Mouse (Mus musculus) heart, postnatal 0 days (tissue): Measurements from ENCODE around the gene Aldh8a1. TPM values are rescaled to one million over a fixed set of nuclear protein-coding genes. Genes with fewer than 3 reads are reported as not detected.

Source experiments
- ATAC-seq: fragments of 200-750 bp; cut with Nextera tagmentation; 2 replicates; pipeline ENCODE4 v1.8.0; 2017; ENCODE audit warnings: low read depth, moderate number of reproducible peaks, moderate library complexity; ENCODE audit not compliant: insufficient read depth
- DNase-seq: peaks from one replicate; pipeline ENCODE4 v3.0.0-alpha.2; 2016; ENCODE audit warnings: low spot score
- H3K27ac ChIP-seq: fragments of 300-500 bp; sonication (generic); 2 replicates; pipeline ENCODE4 v1.5.1; 2014; ENCODE audit warnings: low read depth, mild to moderate bottlenecking
- H3K27me3 ChIP-seq: fragments of 300-500 bp; sonication (generic); 2 replicates; pipeline ENCODE4 v1.6.1; 2014; ENCODE audit warnings: low read length, mixed read lengths; ENCODE audit not compliant: control insufficient read depth, insufficient read depth
- H3K36me3 ChIP-seq: fragments of 300-500 bp; sonication (generic); replicated peaks from 2 replicates; pipeline ENCODE4 v1.6.1; 2014; ENCODE audit warnings: low read length, mixed read lengths; ENCODE audit not compliant: control insufficient read depth, insufficient read depth
- H3K4me1 ChIP-seq: fragments of 300-500 bp; sonication (generic); 2 replicates; pipeline ENCODE4 v1.6.1; 2014; ENCODE audit warnings: antibody characterized with exemption; ENCODE audit not compliant: control insufficient read depth, insufficient read depth
- H3K4me2 ChIP-seq: fragments of 300-500 bp; sonication (generic); 2 replicates; pipeline ENCODE4 v1.6.1; 2014; ENCODE audit warnings: low read depth, mild to moderate bottlenecking, low read length, moderate library complexity
- H3K4me3 ChIP-seq: fragments of 300-500 bp; sonication (generic); 2 replicates; pipeline ENCODE4 v1.5.1; 2014; ENCODE audit warnings: low read depth, low read length
- H3K9ac ChIP-seq: fragments of 300-500 bp; sonication (generic); replicated peaks from 2 replicates; pipeline ENCODE4 v1.6.1; 2014; ENCODE audit warnings: low read depth, low read length, mixed read lengths
- H3K9me3 ChIP-seq: fragments of 300-500 bp; sonication (generic); replicated peaks from 2 replicates; pipeline ENCODE4 v1.6.1; 2016; ENCODE audit warnings: low read length; ENCODE audit not compliant: control insufficient read depth
- CTCF ChIP-seq: IDR thresholded peaks from 2 replicates; pipeline ENCODE4 v1.5.1; 2016; ENCODE audit warnings: antibody characterized with exemption, control low read depth, low read depth
- EP300 ChIP-seq: IDR thresholded peaks from 2 replicates; pipeline ENCODE4 v1.6.1; 2016; ENCODE audit warnings: antibody characterized with exemption, low read depth
- WGBS: fragments of 180-500 bp; shearing (Covaris S2); extraction: QIAGEN DNeasy Blood & Tissue Kit; methylation state at CpG from one replicate; pipeline ENCODE4 v1.1.7; 2014; 5-methylcytosine and 5-hydroxymethylcytosine counted together
- polyA plus RNA-seq: library from polyadenylated mRNA; unstranded; fragments of >200 nt; fragmentation: Nextera tagmentation; extraction: Ambion mirVana; gene quantifications from 2 replicates; pipeline ENCODE4 v1.2.1, GENCODE M21; 2015
- total RNA-seq: library from RNA; depleted of rRNA; stranded (reverse); fragments of >200 nt; gene quantifications from 2 replicates; pipeline ENCODE4 v1.2.3, GENCODE M21; 2014; ENCODE audit warnings: low replicate concordance

Gene Aldh8a1
- total and polyA plus RNA-seq, 2 experiments from 2014 or later, result not detected

DNA sequence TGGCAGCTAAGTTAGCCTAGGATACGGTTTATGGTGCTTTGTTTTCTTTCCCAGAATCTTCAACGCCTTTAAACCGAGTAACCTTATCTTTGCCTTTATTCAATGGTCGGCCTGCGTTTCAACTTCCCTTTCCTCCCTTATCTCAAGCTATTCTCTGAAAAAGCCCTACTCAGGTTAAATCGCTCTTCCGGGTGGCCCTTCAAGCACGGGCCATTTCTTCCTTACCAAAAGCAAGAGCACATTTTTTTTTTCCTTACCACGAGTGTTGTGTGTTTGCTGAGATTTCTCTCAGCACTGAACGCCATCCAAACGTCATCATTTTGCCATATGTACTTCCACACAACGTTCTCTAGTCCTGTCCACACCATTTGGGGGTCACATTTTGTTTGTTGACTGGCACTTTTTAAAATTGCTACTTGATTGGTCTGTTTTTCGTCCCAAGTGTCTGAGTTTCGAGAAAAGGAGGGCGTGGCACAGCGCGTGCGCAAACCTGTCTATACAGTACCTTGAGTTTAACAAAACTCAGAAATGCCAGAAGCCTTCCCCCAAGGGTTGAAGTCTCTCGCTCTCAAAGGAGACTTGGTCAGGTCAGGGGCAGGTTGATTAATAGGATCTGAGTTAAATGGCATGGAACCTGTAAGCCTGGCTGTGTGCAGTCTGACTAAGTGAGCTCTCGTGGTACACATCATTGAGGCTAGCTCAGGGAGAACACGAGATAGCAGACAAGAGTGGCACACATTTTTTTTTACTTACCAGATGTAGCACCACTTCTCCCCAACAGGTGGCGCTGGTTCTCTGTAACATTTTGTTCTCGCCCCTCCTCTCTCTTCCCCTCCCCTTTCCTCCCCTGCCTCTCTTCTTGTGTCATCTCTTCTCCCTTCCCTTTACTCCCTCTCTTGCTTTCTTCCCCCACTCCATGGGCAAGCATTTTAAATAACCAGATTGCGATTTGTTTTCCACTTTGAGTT lies 43.6 kb downstream of the Aldh8a1 start:
- no peak overlapping the region for H3K4me2 ChIP-seq
- H3K27me3 ChIP-seq, result no peaks in the 10 kb centered on the region
- ATAC-seq, result no peak
- no peaks in the 10 kb centered on the region for H3K9me3 ChIP-seq
- no peaks in the 10 kb centered on the region for H3K36me3 ChIP-seq
- H3K4me1 ChIP-seq, result no peaks in the 10 kb centered on the region
- H3K27ac ChIP-seq, result no peak overlapping the region
- H3K4me3 ChIP-seq, result no peak overlapping the region
- H3K9ac ChIP-seq, result no peak overlapping the region
- no peak for TF ChIP-seq EP300
- peak; percentile 41; the same call in 1 of the 2 replicates for TF ChIP-seq CTCF
- 49% methylated on average over 24 of the region's 24 CpGs for WGBS
- DNase-seq, result peak; percentile 21

DNA sequence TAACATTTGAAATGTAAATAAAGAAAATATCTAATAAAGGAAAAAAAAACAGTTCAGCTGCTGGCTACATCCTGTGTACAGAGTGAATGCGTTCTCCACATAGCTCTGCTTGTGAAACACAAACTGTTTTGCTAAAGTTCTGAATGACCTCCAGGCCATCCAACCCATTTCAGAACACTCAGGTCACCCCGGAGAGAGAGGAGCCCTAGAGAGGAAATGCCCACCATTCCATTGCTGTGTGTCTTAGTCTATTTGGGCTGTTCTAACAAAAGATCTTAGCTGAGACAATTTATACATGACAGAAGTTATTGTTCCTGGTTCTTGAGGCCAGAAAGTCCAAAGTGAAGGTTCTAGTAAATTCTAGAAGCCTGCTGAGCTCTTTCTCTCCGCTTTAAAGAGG lies 49.4 kb downstream of the Aldh8a1 start:
- TF ChIP-seq CTCF, result no peak
- TF ChIP-seq EP300, result no peak
- H3K4me1 ChIP-seq, result no peaks in the 10 kb centered on the region
- H3K4me3 ChIP-seq, result no peak overlapping the region
- 50% methylated on average over 3 of the region's 3 CpGs for WGBS
- no peak overlapping the region for H3K9ac ChIP-seq
- H3K27ac ChIP-seq, result no peak overlapping the region
- H3K36me3 ChIP-seq, result no peaks in the 10 kb centered on the region
- no peak overlapping the region for H3K4me2 ChIP-seq
- H3K27me3 ChIP-seq, result no peaks in the 10 kb centered on the region
- DNase-seq (no peak), ATAC-seq (no peak)
- H3K9me3 ChIP-seq, result no peaks in the 10 kb centered on the region

DNA sequence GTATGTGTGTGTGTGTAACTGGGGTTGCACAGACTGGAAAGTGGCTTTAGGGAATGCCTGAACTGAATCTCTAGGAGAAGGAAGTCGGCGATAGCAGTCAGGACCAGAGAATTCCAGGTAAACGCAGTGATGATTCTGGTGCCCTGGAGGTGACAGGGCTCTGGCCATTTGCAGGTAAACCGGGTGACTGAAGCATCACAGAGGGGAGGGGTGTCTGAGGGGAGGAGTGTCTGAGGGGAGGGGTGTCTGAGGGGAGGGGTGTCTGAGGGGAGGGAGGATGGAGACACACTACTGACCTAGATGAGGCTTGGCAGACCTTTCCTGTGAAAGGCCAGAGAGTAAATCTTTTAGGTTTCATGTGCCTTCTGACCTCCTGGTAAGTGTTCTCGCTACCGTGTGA lies 50.9 kb downstream of the Aldh8a1 start:
- Histone ChIP-seq H3K4me2 (no peak overlapping the region), H3K27ac (no peak overlapping the region), H3K4me3 (no peak overlapping the region), H3K9me3 (no peaks in the 10 kb centered on the region), H3K36me3 (no peaks in the 10 kb centered on the region), H3K4me1 (no peaks in the 10 kb centered on the region), H3K9ac (no peak overlapping the region), H3K27me3 (no peaks in the 10 kb centered on the region)
- 74% methylated on average over 6 of the region's 6 CpGs for WGBS
- no peak for TF ChIP-seq CTCF
- no peak for TF ChIP-seq EP300
- ATAC-seq (no peak), DNase-seq (no peak)

DNA sequence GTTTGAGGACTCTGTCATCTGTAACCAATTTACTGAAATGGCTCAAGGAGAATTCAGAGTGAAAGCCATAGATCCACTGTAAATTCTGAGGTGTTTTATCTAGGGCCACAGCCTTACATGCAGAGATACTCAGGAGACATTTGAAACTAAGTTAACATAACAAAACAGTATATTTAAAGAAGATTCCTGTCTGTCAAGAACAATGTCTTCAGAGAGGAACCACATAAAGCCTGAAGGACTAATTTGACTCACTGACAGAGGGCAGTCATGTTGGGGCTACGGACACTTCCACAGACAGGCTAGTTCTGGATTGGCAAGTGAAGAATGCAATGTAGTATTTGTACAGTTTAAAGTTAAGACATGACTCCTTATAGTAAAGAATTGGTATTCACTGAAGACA lies 62.2 kb downstream of the Aldh8a1 start:
- no peak for TF ChIP-seq CTCF
- TF ChIP-seq EP300, result no peak
- DNase-seq (no peak), ATAC-seq (no peak)
- Histone ChIP-seq H3K4me2 (no peak overlapping the region), H3K9me3 (no peaks in the 10 kb centered on the region), H3K4me1 (no peaks in the 10 kb centered on the region), H3K4me3 (no peak overlapping the region), H3K27me3 (no peaks in the 10 kb centered on the region), H3K9ac (no peak overlapping the region), H3K27ac (no peak overlapping the region), H3K36me3 (no peaks in the 10 kb centered on the region)
- 89% methylated on average over 1 of the region's 1 CpGs for WGBS

DNA sequence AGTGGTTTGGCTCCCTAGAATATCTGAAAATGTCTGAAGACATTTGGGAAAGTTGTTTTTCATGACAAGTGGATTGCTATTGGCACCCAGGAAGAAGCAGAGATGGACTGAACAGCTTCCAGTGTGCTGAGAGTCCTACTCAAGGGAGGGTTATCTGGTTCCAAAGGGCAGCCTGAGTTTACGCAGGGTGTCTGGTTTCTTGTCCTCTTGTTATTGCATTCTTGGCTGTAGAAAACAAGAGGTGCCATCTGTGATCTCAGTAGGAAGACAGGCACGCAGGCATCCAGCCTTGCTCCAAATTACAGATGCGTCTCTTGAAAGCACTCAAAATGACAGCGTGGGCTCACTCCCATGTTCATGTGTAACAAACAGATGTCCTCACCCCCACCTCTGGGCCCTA lies 63.9 kb downstream of the Aldh8a1 start:
- no peak overlapping the region for H3K4me2 ChIP-seq
- no peak overlapping the region for H3K4me3 ChIP-seq
- no peaks in the 10 kb centered on the region for H3K4me1 ChIP-seq
- TF ChIP-seq EP300 (no peak), CTCF (no peak)
- no peak overlapping the region for H3K9ac ChIP-seq
- WGBS, result 36% methylated on average over 4 of the region's 4 CpGs
- no peaks in the 10 kb centered on the region for H3K9me3 ChIP-seq
- no peaks in the 10 kb centered on the region for H3K27me3 ChIP-seq
- no peak for DNase-seq
- H3K36me3 ChIP-seq, result no peaks in the 10 kb centered on the region
- no peak overlapping the region for H3K27ac ChIP-seq
- ATAC-seq, result no peak
